Mouse (Mus musculus) kidney, adult 2 months (tissue): Measurements from ENCODE around the gene Prkar2a.

ENCODE experiments used
- CTCF ChIP-seq: fragments of 200-500 bp; conservative IDR thresholded peaks from 2 replicates; pipeline ENCODE4 v1.5.1; 2011; ENCODE audit warnings: low read depth, mild to moderate bottlenecking, control low read depth, low read length, moderate library complexity, mixed read lengths; ENCODE audit not compliant: insufficient read depth, insufficient read length
- POLR2A ChIP-seq: fragments of 200-500 bp; IDR thresholded peaks from one replicate; pipeline ENCODE4 v1.6.1; 2011; ENCODE audit warnings: low read depth, low read length, control low read depth

- TF ChIP-seq CTCF = no peak
- TF ChIP-seq POLR2A = no peak
Observed at GRCm38 (mm10) chr9:108795281-108795680, 106.2 kb downstream of the Prkar2a start.
